Mouse (Mus musculus) adrenal gland, postnatal 10 days (tissue): ENCODE data around the gene Gm17545. TPM values are rescaled to one million over a fixed set of nuclear protein-coding genes. Genes with fewer than 3 reads are reported as not detected.
"Not testable (repeated sequence)": the region's sequence is repeated elsewhere in the genome, so short reads cannot be mapped to it uniquely, and the experiment has no call there.

Source experiments
- DNase-seq: peaks from one replicate; pipeline ENCODE4 v3.0.0; 2021; ENCODE audit warnings: mixed read lengths
- long read RNA-seq, 2 experiments: library from polyadenylated mRNA; stranded (forward); transcript quantifications; one replicate each; pipeline ENCODE4 v2.0.0; 2021
- total RNA-seq, 2 experiments: library from RNA; stranded (reverse); gene quantifications; 2 replicates each; pipeline ENCODE4 v1.2.3; 2021

The Gm17545 gene
- not detected for total RNA-seq
- long read RNA-seq, experiment 1 = 0 reads
- long read RNA-seq, experiment 2 = 0 reads

DNA sequence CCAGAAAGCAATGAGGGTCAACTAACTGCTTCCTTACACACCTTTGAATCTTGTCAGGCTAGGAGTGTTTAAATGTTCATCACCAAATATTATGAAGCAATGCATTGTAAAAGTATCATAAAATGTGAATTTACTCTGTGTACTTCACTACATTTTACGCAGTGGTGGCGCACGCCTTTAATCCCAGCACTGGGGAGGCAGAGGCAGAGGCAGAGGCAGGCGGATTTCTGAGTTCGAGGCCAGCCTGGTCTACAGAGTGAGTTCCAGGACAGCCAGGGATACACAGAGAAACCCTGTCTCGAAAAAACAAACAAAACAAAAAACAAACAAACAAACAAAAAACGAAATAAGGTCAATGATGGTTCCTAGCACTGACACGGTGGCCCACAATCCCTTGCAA, at the start of gene Gm17545:
Gene Gm17545 (plus strand): TSS at position 301 of the 400 bp plus-strand sequence.
- DNase-seq = not testable (repeated sequence)

DNA sequence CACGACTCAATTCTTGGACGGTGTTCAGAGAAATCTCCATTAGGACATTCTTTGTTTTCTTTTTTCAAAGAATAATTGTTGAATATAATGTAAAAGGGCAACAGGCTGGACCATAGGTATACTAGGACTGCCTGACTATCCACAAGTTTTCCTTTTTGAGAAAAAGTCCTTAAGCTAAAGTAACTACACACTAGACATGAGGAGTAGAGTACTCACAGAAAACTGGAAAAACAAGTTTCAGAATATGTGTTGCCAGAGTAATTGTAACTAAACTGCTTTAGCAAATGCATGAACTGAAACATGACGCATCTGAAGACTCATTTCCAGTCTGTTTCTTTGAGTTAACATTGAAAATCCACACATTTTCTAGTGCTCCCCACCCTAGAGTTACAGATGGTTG, 48.7 kb upstream of the Gm17545 start:
- no peak for DNase-seq

DNA sequence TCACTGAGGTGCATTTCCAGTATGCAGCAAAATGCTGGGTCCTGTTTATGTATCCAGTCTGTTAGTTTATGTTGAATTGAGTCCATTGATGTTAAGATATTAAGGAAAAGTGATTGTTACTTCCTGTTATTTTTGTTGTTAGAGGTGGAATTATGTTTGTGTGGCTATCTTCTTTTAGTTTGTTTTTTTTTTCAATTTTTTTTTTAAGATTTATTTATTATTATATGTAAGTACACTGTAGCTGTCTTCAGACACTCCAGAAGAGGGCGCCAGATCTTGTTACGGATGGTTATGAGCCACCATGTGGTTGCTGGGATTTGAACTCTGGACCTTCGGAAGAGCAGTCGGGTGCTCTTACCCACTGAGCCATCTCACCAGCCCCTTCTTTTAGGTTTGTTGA, 46.5 kb upstream of the Gm17545 start:
- DNase-seq = not testable (repeated sequence)

DNA sequence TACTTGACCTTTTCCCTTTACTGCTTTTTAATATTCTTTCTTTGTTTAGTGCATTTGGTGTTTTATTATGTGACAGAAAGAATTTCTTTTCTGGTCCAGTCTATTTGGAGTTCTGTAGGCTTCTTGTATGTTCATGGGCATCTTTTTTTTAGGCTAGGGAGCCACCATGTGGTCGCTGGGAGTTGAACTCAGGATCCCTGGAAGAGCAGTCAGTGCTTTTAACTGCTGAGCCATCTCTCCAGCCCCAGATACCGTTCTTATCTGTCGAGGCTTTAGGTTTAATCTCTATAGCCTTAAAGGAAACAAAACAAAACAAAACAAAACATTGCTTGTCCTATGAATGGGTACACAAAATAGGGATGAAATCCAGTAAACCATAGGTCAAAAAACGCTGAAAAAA, 45.7 kb upstream of the Gm17545 start:
- not testable (repeated sequence) for DNase-seq

DNA sequence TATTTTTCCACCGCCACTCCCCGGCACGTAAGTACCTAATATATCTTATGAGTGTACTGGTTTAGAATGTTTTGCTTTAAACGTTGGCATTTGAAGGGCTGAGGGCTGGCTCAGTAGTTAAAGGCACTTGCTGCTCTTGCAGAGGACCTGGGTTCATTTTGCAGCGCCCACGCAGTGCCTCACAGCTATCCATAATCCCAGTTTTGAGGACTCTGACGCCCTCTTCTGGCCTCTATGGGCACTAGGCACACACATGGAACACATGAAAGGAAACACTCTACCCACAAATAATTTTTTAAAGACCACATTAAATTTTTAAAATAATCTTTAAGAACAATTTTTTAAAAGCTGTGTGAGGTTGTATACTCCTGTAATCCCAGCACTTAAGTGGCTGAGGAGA, 44.6 kb upstream of the Gm17545 start:
- DNase-seq = no peak

DNA sequence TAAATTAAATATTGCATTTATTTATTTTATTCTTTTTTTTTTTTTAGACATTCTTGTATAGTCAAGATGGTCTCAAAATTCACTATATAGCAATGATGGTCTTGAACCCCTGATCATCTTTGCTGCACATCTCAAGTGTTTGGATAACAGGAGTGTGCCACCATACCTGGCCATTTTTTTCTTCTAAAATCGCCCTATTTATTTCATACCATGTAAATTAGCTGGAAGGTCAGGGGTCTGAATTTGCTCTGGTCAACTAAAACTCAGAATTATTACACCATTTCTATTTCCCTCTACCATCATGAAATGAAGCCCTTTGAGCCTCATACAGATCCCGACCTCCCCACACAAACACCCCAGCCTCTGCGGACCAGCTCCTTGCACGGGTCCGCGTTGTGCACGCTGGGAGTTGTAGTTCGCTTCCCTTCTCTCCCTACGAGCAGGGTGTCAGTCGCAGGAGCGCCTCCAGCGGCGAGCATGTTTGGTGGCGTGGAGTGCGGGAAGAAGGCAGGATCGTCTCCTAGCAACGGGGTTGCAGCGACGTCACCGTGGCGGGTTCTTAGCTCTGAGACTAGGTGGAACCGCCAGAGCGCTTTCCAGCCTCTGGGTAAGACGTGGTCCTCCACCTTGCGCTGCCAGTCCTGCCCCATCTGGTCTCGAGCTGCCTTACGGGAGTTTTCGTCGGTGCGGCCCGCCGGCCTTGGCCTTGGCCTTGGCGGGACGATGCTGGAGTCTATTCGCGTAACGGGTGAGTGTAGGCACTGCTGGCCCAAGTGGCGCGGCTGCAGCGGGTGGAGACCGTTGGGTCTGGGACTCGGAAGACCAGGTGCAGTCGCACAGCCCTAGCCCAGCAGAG, 42.9 kb upstream of the Gm17545 start, which contains the start of gene 9530077C05Rik:
Gene 9530077C05Rik (plus strand): TSS at position 512 of the 856 bp plus-strand sequence.
- peak; percentile 95 for DNase-seq

DNA sequence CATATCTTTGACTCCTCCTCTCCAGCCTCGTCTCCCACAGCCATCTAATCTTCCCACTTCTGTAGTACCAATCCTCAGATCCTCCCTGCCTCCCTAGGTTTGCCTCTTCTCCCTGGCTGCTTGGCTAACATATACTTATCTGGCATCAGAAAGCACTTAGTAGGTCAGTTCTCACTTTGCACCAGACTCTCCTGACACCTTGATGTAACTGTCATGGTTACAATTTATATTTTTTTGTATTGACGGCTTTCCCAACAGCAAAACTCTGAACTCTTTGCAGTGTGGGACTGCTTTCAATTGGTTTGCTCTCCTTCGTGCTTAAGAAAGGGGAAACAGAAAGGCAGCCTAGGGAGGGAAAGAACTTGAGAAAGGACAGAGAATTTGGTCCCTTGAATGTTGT, 37.9 kb upstream of the Gm17545 start:
- DNase-seq = no peak

DNA sequence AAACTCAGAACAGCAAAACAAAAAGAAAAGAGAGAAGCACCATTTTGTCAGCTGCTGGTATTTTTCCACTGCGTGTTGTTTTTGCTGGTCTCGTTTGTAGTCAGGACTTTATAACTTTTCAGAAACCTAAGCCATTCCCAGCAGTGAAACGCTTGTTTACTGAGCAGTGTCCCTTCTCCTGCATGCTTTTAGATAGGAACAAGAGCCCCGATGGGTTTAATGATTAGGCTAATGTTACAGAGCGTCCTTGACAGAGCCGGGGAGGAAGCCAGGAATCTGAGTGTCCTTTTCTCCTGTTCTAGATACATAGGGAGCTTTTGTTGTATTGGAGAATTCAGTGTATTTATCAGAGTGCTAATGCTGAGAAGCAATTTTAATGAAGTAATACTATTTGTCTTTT, 36.5 kb upstream of the Gm17545 start:
- DNase-seq = peak; percentile 24

DNA sequence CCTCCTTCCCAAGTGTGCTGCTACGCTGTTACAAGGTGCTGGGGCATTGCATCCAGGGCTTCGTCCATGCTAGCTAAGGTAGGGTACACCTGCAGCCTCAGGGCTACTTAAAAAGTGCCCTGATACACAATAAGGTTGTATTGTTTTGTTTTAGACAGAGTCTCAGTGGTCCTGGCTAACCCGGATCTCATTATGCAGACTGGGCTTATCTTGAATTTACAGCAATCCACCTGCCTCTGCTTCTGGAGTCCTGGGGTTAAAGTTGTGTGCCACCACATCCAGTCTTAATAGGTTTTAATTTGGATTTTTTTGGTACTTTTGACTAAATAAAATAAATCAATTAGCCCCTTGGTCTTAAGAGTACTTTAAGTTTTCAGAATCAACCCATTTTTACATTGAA, 34.2 kb upstream of the Gm17545 start:
- no peak for DNase-seq

DNA sequence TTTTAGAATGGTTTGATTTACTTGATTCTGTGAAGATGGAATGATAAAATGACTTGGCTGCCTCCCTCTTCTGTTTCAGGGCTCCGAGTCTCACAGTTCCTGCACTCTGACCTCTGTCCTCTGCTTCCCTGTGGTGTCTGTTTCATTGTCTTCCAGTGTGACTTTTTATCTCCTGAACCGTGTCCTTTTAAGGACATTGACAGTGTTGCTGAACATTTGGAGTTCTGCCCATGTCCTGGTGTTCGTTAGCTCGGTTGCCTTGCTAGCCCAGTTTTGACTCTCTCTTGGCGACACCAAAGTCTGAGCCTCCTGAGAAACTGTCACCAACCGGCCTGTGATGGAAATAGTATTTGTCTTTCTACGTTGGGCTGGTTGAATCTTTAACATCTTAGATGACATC, 33.6 kb upstream of the Gm17545 start:
- no peak for DNase-seq

DNA sequence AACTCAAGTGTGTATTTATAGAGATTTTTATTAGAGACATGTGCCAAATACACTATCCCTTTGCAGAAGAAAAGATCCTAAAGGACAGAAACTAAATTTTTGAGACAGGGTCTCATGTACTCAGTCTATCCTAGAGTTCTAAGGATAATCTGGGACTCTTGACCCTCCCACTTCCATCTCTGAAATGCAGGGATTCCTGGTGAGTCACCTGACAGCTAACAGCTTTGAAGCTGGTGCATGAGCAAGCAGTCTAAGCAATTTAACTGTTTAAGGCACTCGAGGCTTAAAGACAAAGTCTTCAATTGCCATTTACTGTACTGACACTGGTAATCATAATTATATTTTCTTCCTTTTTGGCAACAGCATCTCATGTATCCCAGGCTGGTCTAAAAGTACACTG, 31.5 kb upstream of the Gm17545 start:
- DNase-seq = no peak

DNA sequence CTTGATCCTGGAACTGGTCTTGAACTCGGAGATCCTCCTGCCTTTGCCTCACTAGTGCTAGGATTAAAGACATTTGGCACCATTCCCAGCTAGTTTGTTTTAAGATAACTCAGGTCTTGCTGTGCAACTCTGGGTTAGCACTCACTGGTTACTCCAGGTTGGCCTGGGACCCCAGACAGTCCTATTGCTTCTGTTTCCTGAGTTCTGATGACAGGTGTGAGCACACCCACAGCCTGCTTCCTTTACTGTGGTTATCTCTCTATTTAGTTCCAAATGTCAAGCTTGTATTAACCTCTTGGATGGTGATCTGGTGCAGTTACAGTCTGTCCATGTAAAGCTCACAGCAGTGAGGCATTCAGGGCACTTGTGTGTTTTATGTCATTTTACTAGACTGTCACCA, 30.6 kb upstream of the Gm17545 start:
- DNase-seq = no peak

DNA sequence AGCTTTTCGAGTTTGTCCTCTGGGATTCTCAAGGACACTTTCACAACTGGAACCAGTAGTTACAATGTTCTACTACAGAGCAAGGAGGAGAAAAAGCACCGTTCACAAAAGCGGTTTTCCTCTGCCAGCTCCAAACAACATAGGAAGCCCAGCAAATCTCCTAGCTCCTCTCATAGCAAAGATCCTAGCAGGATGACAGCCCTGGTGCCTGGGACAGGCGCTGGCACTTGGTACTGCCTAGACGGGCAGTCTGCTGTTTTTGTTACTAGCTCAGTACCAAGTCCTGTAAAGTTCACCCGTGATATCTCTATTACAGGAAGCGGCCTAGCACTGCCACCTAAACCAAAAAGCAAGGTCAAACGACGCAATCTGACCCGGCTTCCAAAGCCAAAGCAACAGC, 29.9 kb upstream of the Gm17545 start:
- DNase-seq = peak; percentile 26

DNA sequence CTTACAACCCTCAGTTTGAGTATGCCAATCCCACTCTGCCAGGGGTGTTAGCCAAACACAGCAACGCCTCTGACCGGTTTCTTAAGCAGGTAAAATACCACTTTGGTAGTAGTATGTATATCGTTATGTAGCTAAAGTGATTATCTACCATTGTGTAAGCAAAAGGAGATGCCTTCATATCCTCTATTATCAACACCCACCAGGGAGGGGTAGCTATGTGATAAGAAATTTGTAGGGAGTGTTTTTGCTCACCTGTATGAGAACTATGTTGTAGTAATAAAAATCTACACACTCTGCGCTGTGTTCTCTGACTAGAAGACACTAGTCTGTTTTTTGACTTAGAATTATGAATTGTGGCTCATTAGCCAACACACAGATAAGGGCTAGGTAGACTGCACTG, 29.4 kb upstream of the Gm17545 start:
- no peak for DNase-seq

DNA sequence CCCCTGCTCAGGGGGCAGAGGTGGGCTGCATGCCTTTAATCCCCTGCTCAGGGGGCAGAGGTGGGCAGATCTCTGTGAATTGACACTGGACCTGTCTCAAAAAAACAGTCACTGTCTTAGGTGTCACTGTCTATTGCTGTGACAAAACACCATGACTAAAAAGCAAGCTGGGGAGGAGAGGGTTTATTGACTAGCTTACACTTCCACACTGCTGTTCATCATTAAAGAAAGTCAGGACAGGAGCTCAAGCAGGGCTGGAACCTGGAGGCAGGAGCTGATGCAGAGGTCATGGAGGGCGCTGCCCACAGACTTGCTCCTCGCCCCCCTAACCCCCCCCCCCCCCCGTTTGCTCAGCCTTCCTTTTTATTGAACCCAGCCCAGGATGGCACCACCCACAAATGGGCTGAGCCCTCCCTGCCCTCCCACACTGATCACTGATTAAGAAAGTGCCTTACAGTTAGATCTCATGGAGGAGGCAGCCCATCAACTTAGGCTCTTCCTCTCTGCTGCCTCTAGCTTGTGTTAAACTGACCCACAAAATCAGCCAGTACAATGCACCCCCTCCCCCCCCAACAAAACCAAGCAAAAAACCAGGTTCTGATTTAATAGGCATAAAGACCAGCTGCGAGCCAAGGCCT, 25.9 kb upstream of the Gm17545 start:
- no peak for DNase-seq

DNA sequence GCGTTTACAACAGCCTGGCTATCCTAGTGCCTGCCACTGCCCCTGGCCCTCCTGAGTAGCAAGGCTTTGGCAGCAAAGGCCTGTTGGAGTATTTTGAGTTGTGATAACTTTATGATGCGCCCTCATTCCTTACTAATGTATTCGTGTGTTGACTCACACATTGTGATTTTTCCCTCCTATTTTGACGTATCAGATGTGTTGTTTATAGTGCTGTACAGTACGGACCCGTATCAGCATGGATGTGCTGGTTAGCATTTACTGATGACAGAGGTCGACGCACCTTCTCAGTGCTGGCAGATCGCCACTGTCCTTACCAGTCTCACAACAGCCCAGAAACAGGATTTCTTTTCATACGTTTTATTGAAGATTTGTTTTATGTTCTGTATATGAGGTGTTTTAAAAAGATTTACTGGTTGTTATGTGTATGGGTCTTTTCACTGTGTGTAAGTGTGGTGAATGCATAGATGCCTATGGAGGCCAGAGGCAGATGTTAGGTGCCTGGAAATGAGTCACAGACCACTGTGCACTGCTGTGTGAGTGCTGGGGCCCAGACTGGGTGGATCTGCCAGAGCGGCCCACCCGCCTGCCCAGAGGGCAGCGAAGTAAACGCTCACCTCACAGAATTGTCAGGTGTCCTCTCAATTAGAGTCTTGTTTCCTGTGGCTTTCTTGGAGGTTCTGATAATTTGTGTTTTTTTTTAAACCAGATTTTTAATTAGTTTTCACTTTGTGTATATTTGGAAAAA, 25.3 kb upstream of the Gm17545 start:
- no peak for DNase-seq

DNA sequence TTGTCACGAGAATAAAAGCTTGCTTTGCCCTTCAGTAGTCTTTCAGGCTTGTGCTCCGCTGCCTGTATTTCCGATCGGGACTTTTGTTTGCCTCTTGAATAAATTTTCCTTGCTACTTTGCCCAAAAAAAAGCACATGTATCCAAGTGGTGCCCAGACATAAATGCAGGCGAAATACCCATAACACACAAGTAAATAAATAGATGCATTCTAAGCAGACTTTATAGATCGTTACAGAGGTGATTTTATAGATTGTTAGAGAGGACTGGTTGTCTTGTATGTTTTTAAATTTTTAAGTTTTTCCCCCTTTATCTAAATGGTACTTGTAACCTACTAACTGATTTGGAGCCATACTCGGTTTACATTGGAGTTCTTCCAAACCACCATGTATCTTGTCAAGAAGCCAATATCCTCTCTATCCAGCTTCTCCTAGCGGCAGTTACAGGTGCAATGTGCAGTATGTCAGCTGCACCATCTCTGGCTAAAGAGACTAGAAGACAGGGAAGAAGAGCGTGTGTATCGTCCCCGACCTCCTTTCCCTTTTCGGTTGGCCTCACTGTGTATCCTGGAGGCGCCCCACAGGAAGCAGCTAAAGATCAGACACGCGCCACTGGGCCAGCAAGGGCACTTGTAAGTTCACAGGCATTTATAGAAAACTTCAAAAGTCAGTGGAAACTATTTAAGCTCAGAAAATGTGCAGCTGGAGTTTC, 24.4 kb upstream of the Gm17545 start:
- DNase-seq = no peak

DNA sequence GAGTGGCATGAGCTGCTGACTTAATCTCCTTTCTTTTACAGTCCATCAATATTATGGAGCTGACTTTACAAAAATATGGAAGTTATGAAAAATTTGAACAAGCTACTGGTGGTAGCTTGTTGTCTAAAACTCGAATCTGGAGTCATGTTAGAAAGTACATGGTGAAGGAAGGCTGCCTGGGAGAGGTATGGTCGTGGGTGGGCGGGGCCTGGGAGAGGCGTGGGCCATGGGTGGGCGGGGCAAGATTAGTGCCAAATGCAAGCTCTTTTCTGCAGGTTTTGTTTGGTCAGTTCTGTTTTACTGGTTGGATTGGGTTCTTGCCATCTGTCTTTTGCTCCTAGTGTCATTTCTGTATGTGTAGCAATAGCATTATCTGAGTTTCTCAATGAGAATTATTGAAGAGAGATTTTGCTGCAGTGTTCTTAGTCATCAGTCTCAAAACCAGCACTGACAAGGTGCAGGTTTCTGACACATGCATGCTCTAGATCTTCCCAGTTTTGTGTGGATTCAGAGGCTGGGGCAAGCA, 23.7 kb upstream of the Gm17545 start:
- DNase-seq = no peak

DNA sequence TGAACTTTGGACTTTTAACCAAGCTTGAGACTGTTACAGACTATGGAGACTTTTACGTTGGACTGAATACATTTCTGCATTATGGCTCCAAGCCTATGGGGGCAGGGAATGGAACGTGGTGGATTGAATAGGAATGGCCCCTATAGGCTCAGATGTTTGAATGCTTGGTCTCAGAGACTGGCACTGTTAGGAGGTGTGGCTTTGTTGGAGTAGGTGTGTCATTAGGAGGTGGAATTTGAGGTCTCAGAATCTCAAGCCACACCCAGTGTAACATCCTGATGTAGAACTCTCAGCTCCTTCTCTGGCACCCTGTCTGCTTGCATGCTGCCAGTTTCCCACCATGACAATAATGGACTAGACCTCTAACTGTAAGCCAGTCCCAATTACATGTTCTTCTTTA, 20.9 kb upstream of the Gm17545 start:
- DNase-seq = no peak

DNA sequence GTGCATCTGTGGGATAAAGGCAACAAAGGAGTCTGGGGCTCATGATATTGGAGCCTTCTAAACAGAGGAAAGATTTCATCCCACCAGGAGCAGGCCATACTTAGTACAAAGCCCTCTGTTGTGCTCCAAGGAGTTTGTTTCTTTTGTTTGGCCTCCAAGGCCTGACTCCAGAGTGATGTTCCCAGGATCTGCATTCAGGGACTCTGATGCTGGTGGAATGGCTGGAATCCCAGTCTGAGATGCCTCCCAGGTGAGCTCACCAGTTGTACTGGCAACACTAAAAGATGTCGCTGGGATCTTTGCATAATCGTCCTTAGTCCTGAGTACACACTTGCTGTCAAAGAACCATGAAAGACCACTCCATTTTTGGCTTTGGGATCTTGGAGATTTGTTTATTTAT, 20.0 kb upstream of the Gm17545 start:
- no peak for DNase-seq

DNA sequence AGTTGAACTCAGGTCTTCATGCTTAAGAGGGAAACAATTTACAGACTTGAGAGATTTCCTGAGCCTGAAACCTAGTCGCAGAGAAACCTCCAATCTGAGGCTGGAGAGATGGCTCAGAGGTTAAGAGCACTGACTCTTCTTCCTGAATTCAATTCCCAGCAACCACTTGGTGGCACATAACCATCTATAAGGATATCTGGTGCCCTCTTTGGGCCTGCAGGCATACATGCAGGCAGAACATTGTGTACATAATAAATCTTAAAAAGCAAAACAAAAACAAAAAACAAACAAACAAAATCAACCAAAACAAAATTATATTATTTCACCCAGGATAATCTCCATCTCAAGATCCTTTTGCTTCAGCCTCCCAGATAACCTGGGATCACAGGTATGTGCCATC, 15.3 kb upstream of the Gm17545 start:
- DNase-seq = no peak

DNA sequence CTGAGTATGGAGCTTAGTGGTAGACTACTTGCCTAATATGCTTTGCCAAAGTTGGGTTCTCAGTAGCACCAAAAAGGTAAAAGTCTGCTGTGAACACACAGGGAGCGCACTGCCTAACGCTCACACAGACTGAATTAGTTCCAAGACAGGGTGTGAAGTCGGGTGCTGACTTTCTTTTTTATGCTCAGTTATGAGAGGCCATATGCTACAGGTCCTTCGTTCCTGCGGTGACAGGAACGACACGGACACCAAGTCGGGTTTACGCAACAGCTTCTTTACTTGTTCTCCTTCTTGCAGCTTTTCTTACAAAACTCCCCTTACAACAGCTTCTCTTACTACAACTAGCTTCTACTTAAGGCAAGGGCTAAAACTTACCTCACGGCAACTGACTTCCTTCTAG, 10.9 kb upstream of the Gm17545 start:
- no peak for DNase-seq
